Comparison of ENCODE assay signal across 8 mouse cellular contexts in the genomic region with DNA sequence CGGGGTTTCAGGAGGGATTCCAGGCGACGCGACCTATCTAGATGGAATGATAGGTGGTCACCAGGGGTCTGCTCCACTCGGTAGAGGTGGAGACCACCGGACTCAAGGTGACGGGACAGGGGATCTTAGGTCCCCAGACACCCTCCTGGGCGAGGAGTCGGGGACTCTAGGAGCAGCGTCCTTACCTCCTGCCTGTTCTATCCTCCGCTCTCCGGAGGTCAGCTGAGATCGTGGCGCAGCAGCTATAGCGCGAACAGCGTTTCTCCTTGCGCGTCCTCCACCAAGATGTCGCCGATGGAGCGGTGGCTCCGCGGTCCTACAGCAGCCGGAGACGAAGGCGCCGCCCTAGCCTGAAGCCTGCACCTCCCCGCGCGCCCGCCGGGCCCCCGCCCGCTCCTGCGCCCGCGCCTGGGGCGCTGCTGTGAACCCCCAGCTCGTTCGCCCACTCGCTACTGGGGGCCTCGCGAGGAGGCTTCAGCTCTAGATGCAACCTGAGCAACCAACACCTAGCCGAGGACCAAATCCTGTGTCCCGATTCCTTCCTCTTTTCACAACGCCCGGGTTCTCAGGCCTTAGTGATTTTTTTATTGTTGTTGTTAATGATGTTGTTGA. TPM values are rescaled to one million over a fixed set of nuclear protein-coding genes. Genes with fewer than 3 reads are reported as not detected.
A peak's percentile ranks its signal among the peaks of the same experiment; 100 is the strongest.
DNase-seq lines count a peak whose midpoint lies in the region; ATAC-seq and TF ChIP-seq lines count a peak whose summit lies in the region.

A gene (minus strand): TSS at position 562 of the 612 bp plus-strand sequence.

- TF ChIP-seq EP300 in heart, adult 2 months (IDR thresholded peaks at IDR 0.05; ENCODE audit: insufficient read depth, low read depth, low read length) = no peak

- TF ChIP-seq CTCF in heart, adult 2 months (IDR thresholded peaks at IDR 0.05) = peak; percentile 34; the same call in 1 of the 2 replicates
- TF ChIP-seq CTCF in bone marrow, adult 2 months (IDR thresholded peaks at IDR 0.05; ENCODE audit: control insufficient read depth, insufficient read depth, low read length) = no peak
- no peak for TF ChIP-seq CTCF in intestine, postnatal 0 days (IDR thresholded peaks at IDR 0.05; ENCODE audit: low read depth)
- TF ChIP-seq CTCF in testis, adult 2 months (IDR thresholded peaks at IDR 0.05; ENCODE audit: control insufficient read depth, insufficient read depth, insufficient replicate concordance, low read depth, low read length) = no peak

- 0 out of 2 replicates have a peak, but pooled peaks have one; percentile 43 for TF ChIP-seq POLR2A in heart, adult 2 months (IDR thresholded peaks at IDR 0.05; ENCODE audit: insufficient read depth, low read depth, low read length)
- peak; percentile 40; the same call in 1 of the 2 replicates for TF ChIP-seq POLR2A in bone marrow, adult 2 months (IDR thresholded peaks at IDR 0.05; ENCODE audit: borderline replicate concordance, control insufficient read depth, low read depth, low read length)
- peak; percentile 48; the same call in 1 of the 2 replicates for TF ChIP-seq POLR2A in testis, adult 2 months (IDR thresholded peaks at IDR 0.05; ENCODE audit: control insufficient read depth, low read depth, low read length)

- H3K27me3 ChIP-seq in heart, adult 2 months (ENCODE audit: control insufficient read depth, insufficient read depth, low read length) = no peaks in the 10 kb centered on the region
- peaks cover 5% of the 10 kb centered on the region; the same call in 1 of the 2 replicates for H3K27me3 ChIP-seq in intestine, postnatal 0 days (replicated peaks; ENCODE audit: control insufficient read depth, insufficient read depth, low read length)
- H3K27me3 ChIP-seq in liver, embryonic 11.5 days (replicated peaks; ENCODE audit: control insufficient read depth, insufficient read depth, low read length) = peaks cover 17% of the 10 kb centered on the region; the same call in 1 of the 2 replicates
- H3K27me3 ChIP-seq in midbrain, embryonic 16.5 days (ENCODE audit: control insufficient read depth, insufficient read depth, low read depth, low read length) = no peaks in the 10 kb centered on the region
- H3K27me3 ChIP-seq in testis, adult 2 months (ENCODE audit: control insufficient read depth, insufficient read depth, low read length) = peaks cover 9% of the 10 kb centered on the region

- H3K9ac ChIP-seq in heart, adult 2 months (ENCODE audit: low read depth, low read length) = peak within 1 kb of the TSS; percentile 86
- H3K9ac ChIP-seq in intestine, postnatal 0 days (ENCODE audit: low read depth, low read length) = peak within 1 kb of the TSS; percentile 60
- peak within 1 kb of the TSS; percentile 91 for H3K9ac ChIP-seq in liver, embryonic 11.5 days (ENCODE audit: low read depth, low read length)
- peak within 1 kb of the TSS; percentile 94 for H3K9ac ChIP-seq in midbrain, embryonic 16.5 days (ENCODE audit: low read depth, low read length)

- no peaks in the 10 kb centered on the region for H3K36me3 ChIP-seq in heart, adult 2 months (ENCODE audit: control insufficient read depth, insufficient read depth, low read length)
- no peaks in the 10 kb centered on the region for H3K36me3 ChIP-seq in intestine, postnatal 0 days (ENCODE audit: control insufficient read depth, insufficient read depth)
- no peaks in the 10 kb centered on the region for H3K36me3 ChIP-seq in liver, embryonic 11.5 days (ENCODE audit: control insufficient read depth, insufficient read depth, low read length)
- no peaks in the 10 kb centered on the region for H3K36me3 ChIP-seq in midbrain, embryonic 16.5 days (ENCODE audit: control insufficient read depth, insufficient read depth, low read length)
- no peaks in the 10 kb centered on the region for H3K36me3 ChIP-seq in testis, adult 2 months (ENCODE audit: control insufficient read depth, insufficient read depth, low read length)

- H3K4me1 ChIP-seq in heart, adult 2 months (ENCODE audit: control insufficient read depth, insufficient read depth, low read length) = no peaks in the 10 kb centered on the region
- no peaks in the 10 kb centered on the region; the same call in 1 of the 2 replicates for H3K4me1 ChIP-seq in bone marrow, adult 2 months (ENCODE audit: control insufficient read depth, insufficient read depth, low read length)
- no peaks in the 10 kb centered on the region for H3K4me1 ChIP-seq in intestine, postnatal 0 days (replicated peaks; ENCODE audit: control insufficient read depth, insufficient read depth, low read length)
- peaks cover 3% of the 10 kb centered on the region for H3K4me1 ChIP-seq in liver, embryonic 11.5 days (replicated peaks; ENCODE audit: control insufficient read depth, insufficient read depth, low read length)
- peaks cover 16% of the 10 kb centered on the region for H3K4me1 ChIP-seq in midbrain, embryonic 16.5 days (ENCODE audit: control insufficient read depth, insufficient read depth, low read length)
- H3K4me1 ChIP-seq in testis, adult 2 months (ENCODE audit: control insufficient read depth, insufficient read depth, low read length) = peaks cover 7% of the 10 kb centered on the region

- no peaks in the 10 kb centered on the region for H3K79me2 ChIP-seq in heart, adult 2 months (replicated peaks; ENCODE audit: control insufficient read depth, insufficient read depth, low read length)

- WGBS in heart, adult 2 months = 2% methylated on average over 48 of the region's 48 CpGs
- 1% methylated on average over 48 of the region's 48 CpGs for WGBS in bone marrow, adult 2 months
- 1% methylated on average over 47 of the region's 48 CpGs for WGBS in intestine, postnatal 0 days
- 2% methylated on average over 48 of the region's 48 CpGs for WGBS in liver, embryonic 11.5 days
- under 1% methylated on average over 48 of the region's 48 CpGs for WGBS in midbrain, embryonic 16.5 days

- peak within 1 kb of the TSS; percentile 70 for H3K4me3 ChIP-seq in heart, adult 2 months
- peak within 1 kb of the TSS; percentile 83 for H3K4me3 ChIP-seq in bone marrow, adult 2 months (replicated peaks; ENCODE audit: control insufficient read depth, low read depth, low read length)
- H3K4me3 ChIP-seq in intestine, postnatal 0 days (ENCODE audit: low read depth, low read length) = peak within 1 kb of the TSS; percentile 81
- H3K4me3 ChIP-seq in liver, embryonic 11.5 days (ENCODE audit: low read depth, low read length) = peak within 1 kb of the TSS; percentile 95
- H3K4me3 ChIP-seq in midbrain, embryonic 16.5 days (ENCODE audit: low read depth, low read length) = peak within 1 kb of the TSS; percentile 80
- H3K4me3 ChIP-seq in testis, adult 2 months (ENCODE audit: control insufficient read depth, low read depth, low read length) = peak within 1 kb of the TSS; percentile 92

- peak within 1 kb of the TSS; percentile 98 for H3K4me2 ChIP-seq in intestine, postnatal 0 days (replicated peaks; ENCODE audit: low read depth)
- peak within 1 kb of the TSS; percentile 91 for H3K4me2 ChIP-seq in liver, embryonic 11.5 days
- H3K4me2 ChIP-seq in midbrain, embryonic 16.5 days (ENCODE audit: low read length) = peak within 1 kb of the TSS; percentile 55

- ATAC-seq in intestine, postnatal 0 days = peak; percentile 52
- peak; percentile 70 for ATAC-seq in liver, embryonic 11.5 days (replicated peaks; ENCODE audit: low FRiP score)
- ATAC-seq in midbrain, embryonic 16.5 days = no peak; the same call in 1 of the 2 replicates

- peak within 1 kb of the TSS; percentile 63; the same call in 1 of the 2 replicates for H3K27ac ChIP-seq in heart, adult 2 months
- peak within 1 kb of the TSS; percentile 88 for H3K27ac ChIP-seq in bone marrow, adult 2 months (ENCODE audit: control insufficient read depth, insufficient read depth, low read depth, low read length, poor library complexity)
- H3K27ac ChIP-seq in intestine, postnatal 0 days (ENCODE audit: low read depth, low read length) = peak within 1 kb of the TSS; percentile 66
- H3K27ac ChIP-seq in liver, embryonic 11.5 days (ENCODE audit: low read depth, low read length) = peak within 1 kb of the TSS; percentile 83
- peak within 1 kb of the TSS; percentile 87 for H3K27ac ChIP-seq in midbrain, embryonic 16.5 days (ENCODE audit: low read length)
- peak within 1 kb of the TSS; percentile 56; the same call in 1 of the 2 replicates for H3K27ac ChIP-seq in testis, adult 2 months (ENCODE audit: control insufficient read depth, insufficient read depth, low read depth, low read length)

- no peaks in the 10 kb centered on the region for H3K9me3 ChIP-seq in intestine, postnatal 0 days (ENCODE audit: control insufficient read depth)
- H3K9me3 ChIP-seq in liver, embryonic 11.5 days (ENCODE audit: control insufficient read depth, low read length) = no peaks in the 10 kb centered on the region
- no peaks in the 10 kb centered on the region for H3K9me3 ChIP-seq in midbrain, embryonic 16.5 days (replicated peaks; ENCODE audit: control insufficient read depth, low read length, poor library complexity, severe bottlenecking)

- peak; percentile 59 to 70 for DNase-seq in heart, adult 2 months
- no peak for DNase-seq in heart, adult 18-20 months
- peak; percentile 36 for DNase-seq in gastrocnemius, adult 18-20 months (ENCODE audit: low spot score)
- no peak for DNase-seq in liver, embryonic 11.5 days (ENCODE audit: low spot score)

- intact Hi-C loops in heart, adult 2 months (cut with DNase I) = no loop called here

RNA-seq across cellular contexts. Expression of the gene that starts here (rescaled TPM):
- total RNA-seq in heart, adult 2 months (2021) = under 1 TPM; 0.68 to 0.81 TPM
- polyA plus RNA-seq in heart, adult 2 months (2012; rRNA removed) = 0.18 and 0.70 TPM in 2 replicates
- total RNA-seq in heart, adult 18-20 months (2021) = under 1 TPM; 0.57 to 0.93 TPM
- 2.2 and 2.5 TPM in 2 replicates for polyA plus RNA-seq in bone marrow, adult 2 months (2011; ENCODE audit: insufficient read depth, insufficient read length, low replicate concordance, missing spikeins)
- under 1 TPM; 0.21 to 0.26 TPM for total RNA-seq in gastrocnemius, adult 18-20 months (2021)
- polyA plus RNA-seq in intestine, postnatal 0 days (2015; fragmentation: Nextera tagmentation; extraction: Ambion mirVana) = 1.5 and 1.8 TPM in 2 replicates
- polyA plus RNA-seq in liver, embryonic 11.5 days (2014; fragmentation: Nextera tagmentation; extraction: Ambion mirVana) = 4.6 and 5.2 TPM in 2 replicates
- polyA plus RNA-seq in midbrain, embryonic 16.5 days (2015; fragmentation: Nextera tagmentation; extraction: Ambion mirVana) = 3.8 and 4.1 TPM in 2 replicates
- polyA plus RNA-seq in testis, adult 2 months (2012; rRNA removed) = 28.2 and 32.0 TPM in 2 replicates

Comparison
In these comparisons a context has a peak if more than half of its experiments do, and no peak if none do; other contexts are left out.
1. Peak in DNase-seq, H3K4me3 ChIP-seq, H3K27ac ChIP-seq and H3K9ac ChIP-seq in heart, adult 2 months; RNA of the gene not detected or under 1 TPM.
2. Peak in DNase-seq in gastrocnemius, adult 18-20 months; RNA of the gene not detected or under 1 TPM.